In genomic region chr1:20761411-20761810, GRCm38 (mm10) we compare ENCODE assay signal across 29 mouse cellular contexts. TPM values are rescaled to one million over a fixed set of nuclear protein-coding genes. Genes with fewer than 3 reads are reported as not detected.
"Had no signal": no experiment of that assay in that cellular context is flagged by ENCODE, and none has a peak within 500 bp of the region (broad histone marks: within the 10 kb centered on the region; RNA-seq: fewer than 3 reads in every experiment).

No protein-coding gene starts in this region.

- H3K36me3 ChIP-seq: kidney, embryonic 15.5 days; limb, embryonic 10.5 days; limb, embryonic 13.5 days; liver, embryonic 12.5 days; liver, embryonic 15.5 days; lung, embryonic 15.5 days; midbrain, embryonic 10.5 days; neural tube, embryonic 12.5 days; neural tube, embryonic 15.5 days had no signal

- ATAC-seq: liver, embryonic 12.5 days had no signal

- H3K4me2 ChIP-seq: kidney, embryonic 15.5 days; limb, embryonic 13.5 days; liver, embryonic 12.5 days; liver, embryonic 15.5 days; lung, embryonic 15.5 days; neural tube, embryonic 12.5 days; neural tube, embryonic 15.5 days had no signal

- H3K9ac ChIP-seq: kidney, embryonic 15.5 days; limb, embryonic 13.5 days; liver, embryonic 12.5 days; liver, embryonic 15.5 days; lung, embryonic 15.5 days; neural tube, embryonic 12.5 days; neural tube, embryonic 15.5 days had no signal

- H3K27ac ChIP-seq: kidney, embryonic 15.5 days; limb, embryonic 10.5 days; limb, embryonic 13.5 days; liver, embryonic 12.5 days; liver, embryonic 15.5 days; lung, embryonic 15.5 days; midbrain, embryonic 10.5 days; neural tube, embryonic 12.5 days; neural tube, embryonic 15.5 days; stomach, postnatal 0 days had no signal

- H3K4me1 ChIP-seq: kidney, embryonic 15.5 days; limb, embryonic 10.5 days; limb, embryonic 13.5 days; liver, embryonic 12.5 days; liver, embryonic 15.5 days; lung, embryonic 15.5 days; megakaryocyte, embryonic 14.5 days; midbrain, embryonic 10.5 days; neural tube, embryonic 12.5 days; neural tube, embryonic 15.5 days had no signal

- H3K27me3 ChIP-seq: kidney, embryonic 15.5 days; limb, embryonic 13.5 days; liver, embryonic 12.5 days; liver, embryonic 15.5 days; lung, embryonic 15.5 days; megakaryocyte, embryonic 14.5 days; neural tube, embryonic 12.5 days; neural tube, embryonic 15.5 days had no signal

- H3K4me3 ChIP-seq: kidney, embryonic 15.5 days; limb, embryonic 10.5 days; limb, embryonic 13.5 days; liver, embryonic 12.5 days; liver, embryonic 15.5 days; lung, embryonic 15.5 days; megakaryocyte, embryonic 14.5 days; midbrain, embryonic 10.5 days; neural tube, embryonic 12.5 days; neural tube, embryonic 15.5 days had no signal

- DNase-seq: kidney, postnatal 10 days; kidney, postnatal 36 days; layer of hippocampus, adult 9-11 months; liver; lung, adult 18-20 months; lung, postnatal 10 days; lung, postnatal 36 days; midbrain, embryonic 14.5 days; right cerebral cortex, adult 18-20 months; right cerebral cortex, postnatal 14 days; right cerebral cortex, postnatal 4 days; thymus, adult 2 months; thymus, postnatal 14 days; thymus, postnatal 4 days had no signal

- H3K9me3 ChIP-seq: kidney, embryonic 15.5 days; limb, embryonic 10.5 days; limb, embryonic 13.5 days; liver, embryonic 12.5 days; liver, embryonic 15.5 days; lung, embryonic 15.5 days; midbrain, embryonic 10.5 days; neural tube, embryonic 12.5 days; neural tube, embryonic 15.5 days had no signal

RNA-seq across cellular contexts. Expression of gene Il17f, which starts 29.0 kb away (rescaled TPM):
- total RNA-seq: layer of hippocampus, postnatal 25 days; left cerebral cortex, adult 18-20 months; left cerebral cortex, postnatal 25 days had no signal
- polyA plus RNA-seq: kidney, embryonic 15.5 days; limb, embryonic 10.5 days; liver, embryonic 15.5 days; lung, embryonic 15.5 days; midbrain, embryonic 10.5 days; midbrain, embryonic 14.5 days; neural tube, embryonic 15.5 days; stomach, embryonic 14.5 days; stomach, postnatal 0 days had no signal

RNA-seq across cellular contexts. Expression of gene Il17a, which starts 30.7 kb away (rescaled TPM):
- total RNA-seq: layer of hippocampus, postnatal 25 days; left cerebral cortex, adult 18-20 months; left cerebral cortex, postnatal 25 days had no signal
- polyA plus RNA-seq: kidney, embryonic 15.5 days; limb, embryonic 10.5 days; limb, embryonic 13.5 days; liver, embryonic 12.5 days; liver, embryonic 15.5 days; lung, embryonic 15.5 days; midbrain, embryonic 10.5 days; midbrain, embryonic 14.5 days; neural tube, embryonic 12.5 days; neural tube, embryonic 15.5 days; stomach, embryonic 14.5 days; stomach, postnatal 0 days had no signal
